Mouse (Mus musculus) embryonic facial prominence, embryonic 11.5 days (tissue): Measurements from ENCODE around the gene 1700037C18Rik. TPM values are rescaled to one million over a fixed set of nuclear protein-coding genes. Genes with fewer than 3 reads are reported as not detected.
A peak's percentile ranks its signal among the peaks of the same experiment; 100 is the strongest.

Experiments
- ATAC-seq: fragments of 200-750 bp; cut with Nextera tagmentation; replicated peaks from 2 replicates; pipeline ENCODE4 v1.8.0; 2017; ENCODE audit warnings: low read depth; ENCODE audit not compliant: insufficient number of reproducible peaks, low FRiP score, low TSS enrichment
- DNase-seq: peaks from one replicate; pipeline ENCODE4 v3.0.0-alpha.2; 2015; ENCODE audit warnings: low spot score
- H3K27ac ChIP-seq: fragments of 300-500 bp; sonication (generic); replicated peaks from 2 replicates; pipeline ENCODE4 v1.5.1; 2014; ENCODE audit warnings: mild to moderate bottlenecking, low read depth, low read length, control low read depth
- H3K27me3 ChIP-seq: fragments of 300-500 bp; sonication (generic); 2 replicates; pipeline ENCODE4 v1.6.1; 2014; ENCODE audit warnings: mild to moderate bottlenecking, low read length, moderate library complexity, mixed read lengths; ENCODE audit not compliant: control insufficient read depth, insufficient read depth
- H3K36me3 ChIP-seq: fragments of 300-500 bp; sonication (generic); replicated peaks from 2 replicates; pipeline ENCODE4 v1.6.1; 2014; ENCODE audit warnings: low read depth, mild to moderate bottlenecking, low read length, moderate library complexity, mixed read lengths; ENCODE audit not compliant: control insufficient read depth, insufficient read depth
- H3K4me1 ChIP-seq: fragments of 300-500 bp; sonication (generic); 2 replicates; pipeline ENCODE4 v1.6.1; 2014; ENCODE audit warnings: low read length, mixed read lengths; ENCODE audit not compliant: control insufficient read depth, insufficient read depth
- H3K4me2 ChIP-seq: fragments of 300-500 bp; sonication (generic); 2 replicates; pipeline ENCODE4 v1.6.1; 2014; ENCODE audit warnings: low read depth, mild to moderate bottlenecking, control low read depth, low read length, moderate library complexity
- H3K4me3 ChIP-seq: fragments of 300-500 bp; sonication (generic); 2 replicates; pipeline ENCODE4 v1.5.1; 2014; ENCODE audit warnings: low read depth, low read length, control low read depth
- H3K9ac ChIP-seq: fragments of 300-500 bp; sonication (generic); replicated peaks from 2 replicates; pipeline ENCODE4 v1.6.1; 2014; ENCODE audit warnings: mild to moderate bottlenecking, control low read depth, low read length
- H3K9me3 ChIP-seq: fragments of 300-500 bp; sonication (generic); replicated peaks from 2 replicates; pipeline ENCODE4 v1.6.1; 2016; ENCODE audit warnings: mild to moderate bottlenecking, low read length, inconsistent platforms, mixed read lengths; ENCODE audit not compliant: control insufficient read depth
- WGBS: fragments of 180-500 bp; shearing (Covaris S2); extraction: QIAGEN DNeasy Blood & Tissue Kit; methylation state at CpG from one replicate; pipeline ENCODE4 v1.1.7; 2014; 5-methylcytosine and 5-hydroxymethylcytosine counted together
- polyA plus RNA-seq: library from polyadenylated mRNA; unstranded; fragments of >200 nt; fragmentation: Nextera tagmentation; extraction: Ambion mirVana; gene quantifications from 2 replicates; pipeline ENCODE4 v1.2.1, GENCODE M21; 2014

The 1700037C18Rik gene
- polyA plus RNA-seq, 1 experiment from 2014 or later = 5.3 TPM

DNA sequence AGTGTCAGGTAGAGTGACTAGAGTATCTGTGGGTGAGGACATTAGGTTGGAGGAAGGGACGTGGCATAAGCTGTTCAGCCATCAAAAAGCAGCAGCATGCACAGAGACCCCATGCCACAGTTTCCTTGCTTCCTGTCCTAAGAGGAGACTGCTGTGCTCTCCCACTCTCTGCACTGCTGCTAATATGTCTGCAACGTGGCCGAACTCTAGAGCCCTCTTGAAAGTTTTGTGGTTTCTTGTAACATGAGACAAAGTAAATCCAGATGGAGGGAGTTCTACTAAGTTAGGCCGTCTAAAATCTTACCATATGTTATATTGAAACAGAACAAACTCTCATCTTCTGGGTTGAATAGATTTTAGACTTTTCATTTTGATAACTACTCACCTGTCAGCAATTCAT, 15.5 kb upstream of the 1700037C18Rik start:
- H3K36me3 ChIP-seq = peaks cover 3% of the 10 kb centered on the region
- ATAC-seq = peak; percentile 86
- no peaks in the 10 kb centered on the region; the same call in 1 of the 2 replicates for H3K4me1 ChIP-seq
- H3K4me2 ChIP-seq = no peak overlapping the region
- peak overlapping the region; percentile 38 for H3K27ac ChIP-seq
- WGBS = 37% methylated on average over 4 of the region's 4 CpGs
- no peak overlapping the region for H3K4me3 ChIP-seq
- H3K9ac ChIP-seq = no peak overlapping the region
- H3K9me3 ChIP-seq = no peaks in the 10 kb centered on the region
- peak; percentile 84 for DNase-seq
- H3K27me3 ChIP-seq = no peaks in the 10 kb centered on the region

DNA sequence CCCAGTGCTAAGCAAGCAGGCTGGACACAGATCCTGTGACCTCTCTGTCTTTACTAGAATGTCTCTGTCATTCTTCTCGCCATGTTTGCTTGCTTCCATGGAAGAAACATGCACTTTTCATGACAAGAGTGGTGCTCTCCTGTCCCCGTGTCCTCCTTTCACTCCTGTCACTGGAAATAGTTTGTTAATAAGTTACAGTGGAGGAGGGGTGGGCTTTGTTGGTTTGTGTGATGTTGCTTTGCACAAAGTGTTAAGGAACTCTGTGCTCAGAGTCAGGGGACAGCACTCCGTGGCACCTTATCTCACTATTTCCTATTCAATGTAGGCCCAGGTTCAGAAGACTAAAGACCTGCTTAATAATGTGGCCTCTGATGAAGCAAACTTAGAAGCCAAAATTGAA, 15.0 kb upstream of the 1700037C18Rik start:
- Histone ChIP-seq H3K4me1 (no peaks in the 10 kb centered on the region; the same call in 1 of the 2 replicates), H3K36me3 (peaks cover 3% of the 10 kb centered on the region), H3K27me3 (no peaks in the 10 kb centered on the region), H3K4me3 (no peak overlapping the region), H3K9me3 (no peaks in the 10 kb centered on the region), H3K9ac (no peak overlapping the region), H3K27ac (peak overlapping the region; percentile 38; the same call in 1 of the 2 replicates), H3K4me2 (no peak overlapping the region)
- DNase-seq (no peak), ATAC-seq (no peak)
- 72% methylated on average over 3 of the region's 3 CpGs for WGBS

DNA sequence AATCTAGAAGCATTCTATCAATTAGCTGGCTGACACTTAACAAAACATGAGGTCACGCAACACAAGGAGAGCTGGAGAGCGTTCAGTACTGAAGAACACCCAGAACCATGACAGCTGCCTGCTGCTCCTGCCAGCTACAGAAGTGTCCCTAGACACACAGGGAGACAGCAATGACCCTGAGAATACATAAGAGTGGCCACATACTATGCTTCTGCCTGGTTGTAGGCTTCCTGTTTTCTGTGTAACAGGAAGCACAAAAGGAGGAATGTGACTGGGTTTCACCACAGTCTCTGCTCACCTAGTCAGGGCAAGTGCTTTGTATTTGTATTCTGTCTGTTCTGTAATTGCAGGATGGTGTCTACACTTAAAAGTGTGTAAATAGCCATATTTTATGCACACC, 12.3 kb upstream of the 1700037C18Rik start:
- H3K4me2 ChIP-seq = no peak overlapping the region
- H3K9me3 ChIP-seq = no peaks in the 10 kb centered on the region
- H3K4me1 ChIP-seq = no peaks in the 10 kb centered on the region; the same call in 1 of the 2 replicates
- no peak overlapping the region for H3K9ac ChIP-seq
- no peak for ATAC-seq
- H3K27ac ChIP-seq = no peak overlapping the region
- H3K27me3 ChIP-seq = no peaks in the 10 kb centered on the region
- no peak overlapping the region for H3K4me3 ChIP-seq
- H3K36me3 ChIP-seq = peaks cover 3% of the 10 kb centered on the region
- DNase-seq = no peak
- WGBS = 90% methylated on average over 2 of the region's 2 CpGs

DNA sequence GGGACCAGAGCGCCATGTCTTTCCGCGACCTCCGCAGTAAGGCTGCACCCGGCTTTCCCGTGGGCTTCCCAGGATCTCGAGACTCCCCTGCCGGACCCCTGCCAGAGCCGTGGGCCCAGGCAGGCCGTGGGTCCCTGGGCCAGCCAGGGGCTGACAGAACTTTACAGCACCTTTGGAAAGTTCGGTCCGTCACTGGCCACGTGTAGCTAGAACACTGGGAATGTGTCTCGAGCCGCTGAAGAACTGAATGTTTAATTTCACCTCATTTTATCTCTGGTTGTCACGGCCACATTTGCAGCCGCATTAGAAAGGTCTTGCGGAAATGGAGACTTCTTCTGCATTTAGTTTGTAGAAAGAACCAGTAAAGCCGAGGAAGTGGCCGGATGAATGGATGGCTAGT, 629 bp upstream of the 1700037C18Rik start:
- no peaks in the 10 kb centered on the region for H3K27me3 ChIP-seq
- H3K27ac ChIP-seq = no peak overlapping the region
- H3K4me2 ChIP-seq = peak overlapping the region; percentile 75
- H3K36me3 ChIP-seq = no peaks in the 10 kb centered on the region; the same call in 1 of the 2 replicates
- ATAC-seq = no peak; the same call in 1 of the 2 replicates
- 12% methylated on average over 20 of the region's 20 CpGs for WGBS
- H3K9ac ChIP-seq = peak overlapping the region; percentile 68
- no peaks in the 10 kb centered on the region; the same call in 1 of the 2 replicates for H3K4me1 ChIP-seq
- peak overlapping the region; percentile 56 for H3K4me3 ChIP-seq
- no peak for DNase-seq
- no peaks in the 10 kb centered on the region for H3K9me3 ChIP-seq

DNA sequence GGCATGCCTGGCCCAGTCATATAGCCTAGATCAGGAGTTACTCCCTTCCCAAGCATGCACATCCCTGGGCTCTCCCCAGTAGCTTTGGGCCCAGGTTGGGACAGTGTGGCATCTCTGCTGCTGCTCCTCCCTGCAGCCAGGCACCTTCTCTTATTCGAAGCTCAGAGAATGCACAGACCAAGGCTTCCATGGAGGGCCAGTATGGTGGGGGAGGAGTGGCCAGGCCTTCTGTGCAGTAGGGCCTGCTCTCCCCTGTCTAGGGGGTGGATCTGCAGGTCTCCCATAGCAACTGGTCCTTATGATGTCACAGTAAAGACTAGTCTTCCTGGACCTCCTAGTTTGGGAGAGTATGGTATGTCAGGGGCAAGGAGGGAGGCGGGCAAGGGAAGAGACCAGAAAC, 1.0 kb downstream of the 1700037C18Rik start:
- H3K36me3 ChIP-seq = no peaks in the 10 kb centered on the region; the same call in 1 of the 2 replicates
- H3K4me1 ChIP-seq = no peaks in the 10 kb centered on the region; the same call in 1 of the 2 replicates
- H3K9me3 ChIP-seq = no peaks in the 10 kb centered on the region
- no peaks in the 10 kb centered on the region for H3K27me3 ChIP-seq
- WGBS = 80% methylated on average over 2 of the region's 2 CpGs
- ATAC-seq = no peak
- H3K27ac ChIP-seq = no peak overlapping the region
- H3K4me2 ChIP-seq = no peak overlapping the region
- no peak overlapping the region for H3K9ac ChIP-seq
- no peak overlapping the region for H3K4me3 ChIP-seq
- DNase-seq = no peak

DNA sequence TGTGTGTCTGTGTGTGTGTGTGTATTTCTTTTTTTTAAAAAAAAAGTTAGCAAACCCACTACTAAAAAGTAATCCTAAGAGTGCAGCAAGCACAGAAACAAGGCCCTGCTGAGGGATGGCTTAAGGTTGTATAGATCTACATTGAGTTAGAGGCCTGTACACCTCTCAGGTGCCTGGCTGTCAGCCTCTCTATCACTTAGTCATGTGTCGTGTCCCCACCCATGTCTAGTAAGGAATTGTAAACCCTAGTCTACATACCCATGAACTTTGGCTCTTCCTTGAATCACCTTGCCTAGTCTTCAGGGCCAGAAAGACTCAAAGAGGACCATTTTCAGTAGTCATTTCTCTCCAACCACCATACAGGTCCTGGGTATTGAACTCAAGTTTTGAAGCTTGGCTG, 11.9 kb downstream of the 1700037C18Rik start:
- ATAC-seq = no peak
- H3K4me3 ChIP-seq = no peak overlapping the region

DNA sequence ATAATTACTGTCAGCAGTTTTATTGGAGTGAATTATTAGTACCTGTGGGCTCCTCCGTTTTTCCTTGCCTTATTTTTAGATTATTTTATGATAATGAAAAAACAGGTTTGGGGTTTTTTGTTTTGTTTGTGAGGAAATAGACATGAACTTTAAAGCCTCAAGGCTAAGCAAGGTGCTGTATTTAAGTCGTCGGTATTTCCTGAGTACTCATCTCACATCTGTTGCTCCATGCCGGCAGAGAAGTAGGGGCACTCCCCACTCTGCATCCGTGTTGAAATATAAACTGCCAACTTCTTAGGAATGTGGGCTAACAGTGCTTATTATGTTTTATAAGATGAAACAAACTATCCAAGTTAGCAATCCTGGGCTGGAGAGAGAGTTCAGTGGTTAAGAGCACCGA, 12.4 kb downstream of the 1700037C18Rik start:
- no peaks in the 10 kb centered on the region for H3K27me3 ChIP-seq
- H3K4me3 ChIP-seq = no peak overlapping the region
- no peak overlapping the region for H3K4me2 ChIP-seq
- ATAC-seq = no peak
- no peaks in the 10 kb centered on the region for H3K4me1 ChIP-seq
- 87% methylated on average over 6 of the region's 6 CpGs for WGBS
- H3K27ac ChIP-seq = no peak overlapping the region
- DNase-seq = no peak
- H3K9me3 ChIP-seq = no peaks in the 10 kb centered on the region
- no peak overlapping the region for H3K9ac ChIP-seq
- H3K36me3 ChIP-seq = peaks cover 6% of the 10 kb centered on the region

More for the DNA sequence above, 11.9 kb downstream of the 1700037C18Rik start:
- 87% methylated on average over 1 of the region's 1 CpGs for WGBS
- no peaks in the 10 kb centered on the region for H3K9me3 ChIP-seq
- no peak overlapping the region for H3K9ac ChIP-seq
- H3K4me1 ChIP-seq = no peaks in the 10 kb centered on the region
- H3K4me2 ChIP-seq = no peak overlapping the region
- H3K27me3 ChIP-seq = no peaks in the 10 kb centered on the region
- H3K27ac ChIP-seq = no peak overlapping the region
- H3K36me3 ChIP-seq = peaks cover 6% of the 10 kb centered on the region
- no peak for DNase-seq

DNA sequence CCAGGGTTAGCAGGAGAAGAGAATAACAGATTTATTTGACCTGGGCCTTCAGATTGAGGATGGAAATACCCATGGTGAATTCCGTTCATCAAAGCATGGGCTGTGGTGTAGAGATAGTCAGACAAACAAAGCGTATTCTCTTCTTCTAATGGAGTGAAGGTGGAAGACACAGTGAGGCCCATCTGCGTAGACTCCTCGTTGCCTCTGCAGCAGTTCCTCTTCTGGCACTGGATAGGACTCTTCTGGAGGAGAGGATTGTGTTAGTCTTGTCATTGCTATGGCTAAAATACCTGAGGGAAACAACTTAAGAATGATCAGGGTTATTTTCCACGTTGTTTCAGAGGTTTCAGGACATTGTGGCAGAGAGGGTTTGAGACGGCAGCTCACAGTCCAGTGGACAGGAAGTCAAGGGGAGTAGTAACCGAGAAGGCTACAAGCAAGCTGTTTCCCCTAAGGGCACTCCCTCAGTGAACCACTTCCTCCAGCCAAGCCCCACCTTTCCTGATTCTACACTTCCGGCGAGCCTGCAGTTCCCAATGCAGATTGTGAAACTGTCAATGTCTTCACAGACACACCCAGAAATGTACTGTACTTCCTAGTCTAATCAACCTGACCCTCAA, 13.2 kb downstream of the 1700037C18Rik start:
- Histone ChIP-seq H3K9ac (no peak overlapping the region), H3K4me3 (no peak overlapping the region), H3K27ac (no peak overlapping the region), H3K9me3 (no peaks in the 10 kb centered on the region), H3K27me3 (no peaks in the 10 kb centered on the region), H3K4me2 (no peak overlapping the region), H3K4me1 (no peaks in the 10 kb centered on the region), H3K36me3 (peaks cover 4% of the 10 kb centered on the region)
- 52% methylated on average over 9 of the region's 9 CpGs for WGBS
- no peak for ATAC-seq
- DNase-seq = no peak
